In the genomic region with DNA sequence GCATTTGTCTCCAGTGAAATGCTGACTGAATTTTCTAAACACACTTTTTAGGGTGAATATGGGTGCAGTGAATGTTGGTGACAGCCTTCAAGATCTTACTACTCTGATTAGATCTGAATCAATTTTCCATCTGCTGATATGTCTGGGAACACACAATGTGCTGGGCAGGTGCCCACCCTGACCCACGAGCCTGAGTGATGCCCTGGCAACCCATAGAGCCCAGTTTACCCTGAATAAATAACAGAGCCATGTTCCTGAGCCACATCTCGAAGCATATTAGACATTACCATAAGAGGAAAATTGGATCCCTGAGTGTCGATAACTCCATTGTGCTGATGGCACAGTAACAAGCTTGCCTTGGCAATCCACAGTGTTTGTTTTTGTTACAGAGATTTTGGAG, we compare ENCODE assay signal across 22 mouse cellular contexts.
DNase-seq lines count a peak whose midpoint lies in the region; ATAC-seq lines count a peak whose summit lies in the region.
"Had no signal": no experiment of that assay in that cellular context is flagged by ENCODE, and none has a peak within 500 bp of the region (broad histone marks: within the 10 kb centered on the region; RNA-seq: fewer than 3 reads in every experiment).

No protein-coding gene starts in this region.

- H3K36me3 ChIP-seq in forebrain, embryonic 10.5 days (replicated peaks): peaks cover 17% of the 10 kb centered on the region
- H3K36me3 ChIP-seq in forebrain, embryonic 14.5 days (ENCODE audit: control insufficient read depth, insufficient read depth, low read length): peaks cover 13% of the 10 kb centered on the region; the same call in 1 of the 2 replicates
- peaks cover 5% of the 10 kb centered on the region for H3K36me3 ChIP-seq in forebrain, embryonic 13.5 days (ENCODE audit: poor library complexity, severe bottlenecking)
- H3K36me3 ChIP-seq in hindbrain, embryonic 15.5 days: 0 out of 2 replicates have a peak, but pooled peaks cover 4% of the 10 kb centered on the region
- H3K36me3 ChIP-seq in midbrain, embryonic 15.5 days (replicated peaks): peaks cover under 1% of the 10 kb centered on the region; the same call in 1 of the 2 replicates
- H3K36me3 ChIP-seq: embryonic facial prominence, embryonic 12.5 days; G1E; heart, embryonic 15.5 days; limb, embryonic 13.5 days; liver, embryonic 13.5 days had no signal

- ATAC-seq in forebrain, embryonic 14.5 days: no peak
- ATAC-seq in forebrain, embryonic 13.5 days: 0 out of 2 replicates have a peak, but pooled peaks have one; percentile 38
- ATAC-seq in hindbrain, embryonic 15.5 days (ENCODE audit: low FRiP score, low read depth): no peak
- 0 out of 2 replicates have a peak, but pooled peaks have one; percentile 19 for ATAC-seq in midbrain, embryonic 15.5 days (replicated peaks)

- H3K4me1 ChIP-seq in forebrain, embryonic 10.5 days: peaks cover 93% of the 10 kb centered on the region
- H3K4me1 ChIP-seq in forebrain, embryonic 14.5 days (ENCODE audit: control insufficient read depth, insufficient read depth, low read length): peaks cover 46% of the 10 kb centered on the region
- peaks cover 54% of the 10 kb centered on the region for H3K4me1 ChIP-seq in forebrain, embryonic 13.5 days
- peaks cover 48% of the 10 kb centered on the region for H3K4me1 ChIP-seq in hindbrain, embryonic 15.5 days (replicated peaks)
- H3K4me1 ChIP-seq in midbrain, embryonic 15.5 days: peaks cover 65% of the 10 kb centered on the region
- H3K4me1 ChIP-seq: heart, embryonic 15.5 days; liver, embryonic 13.5 days had no signal

- no peak overlapping the region for H3K4me3 ChIP-seq in forebrain, embryonic 10.5 days
- no peak overlapping the region for H3K4me3 ChIP-seq in forebrain, embryonic 14.5 days (ENCODE audit: low read depth, low read length)
- no peak overlapping the region for H3K4me3 ChIP-seq in forebrain, embryonic 13.5 days
- H3K4me3 ChIP-seq in hindbrain, embryonic 15.5 days: no peak overlapping the region
- H3K4me3 ChIP-seq in midbrain, embryonic 15.5 days: no peak overlapping the region
- H3K4me3 ChIP-seq: embryonic facial prominence, embryonic 12.5 days; erythroblast, embryonic 14.5 days; heart, embryonic 15.5 days; limb, embryonic 13.5 days; liver, embryonic 13.5 days had no signal

- DNase-seq in forebrain, embryonic 10.5 days (ENCODE audit: extremely low spot score, low spot score): no peak
- no peak for DNase-seq in forebrain, embryonic 14.5 days (ENCODE audit: low spot score)
- no peak for DNase-seq in lung, postnatal 10 days
- DNase-seq in frontal cortex, postnatal 10 days (ENCODE audit: low spot score in 2 of 2): no peak
- no peak for DNase-seq in Muller cell, postnatal 12 days (ENCODE audit: inconsistent ontology term)
- DNase-seq: adrenal gland, postnatal 36 days; cerebellum, adult 8-10 months; gastrocnemius, postnatal 25 days; kidney, adult 11 months; liver, embryonic 13.5 days; lung, embryonic 14.5 days; spleen, adult 18-20 months; thymus, postnatal 4 days had no signal

- no peaks in the 10 kb centered on the region for H3K9me3 ChIP-seq in forebrain, embryonic 10.5 days
- H3K9me3 ChIP-seq in forebrain, embryonic 14.5 days (replicated peaks; ENCODE audit: control insufficient read depth, low read length): no peaks in the 10 kb centered on the region
- H3K9me3 ChIP-seq in forebrain, embryonic 13.5 days (replicated peaks): no peaks in the 10 kb centered on the region
- no peaks in the 10 kb centered on the region for H3K9me3 ChIP-seq in hindbrain, embryonic 15.5 days
- no peaks in the 10 kb centered on the region for H3K9me3 ChIP-seq in midbrain, embryonic 15.5 days
- H3K9me3 ChIP-seq: embryonic facial prominence, embryonic 12.5 days; heart, embryonic 15.5 days; limb, embryonic 13.5 days; liver, embryonic 13.5 days had no signal

- H3K9ac ChIP-seq in forebrain, embryonic 14.5 days (ENCODE audit: low read length): no peak overlapping the region; the same call in 1 of the 2 replicates
- H3K9ac ChIP-seq in forebrain, embryonic 13.5 days: no peak overlapping the region
- H3K9ac ChIP-seq in hindbrain, embryonic 15.5 days: no peak overlapping the region
- H3K9ac ChIP-seq in midbrain, embryonic 15.5 days: no peak overlapping the region
- H3K9ac ChIP-seq: embryonic facial prominence, embryonic 12.5 days; heart, embryonic 15.5 days; limb, embryonic 13.5 days; liver, embryonic 13.5 days; lung, embryonic 14.5 days had no signal

- H3K27me3 ChIP-seq in forebrain, embryonic 10.5 days (ENCODE audit: poor library complexity, severe bottlenecking): peaks cover 33% of the 10 kb centered on the region
- H3K27me3 ChIP-seq in forebrain, embryonic 14.5 days (replicated peaks; ENCODE audit: control insufficient read depth, insufficient read depth, low read length): no peaks in the 10 kb centered on the region
- H3K27me3 ChIP-seq in forebrain, embryonic 13.5 days: no peaks in the 10 kb centered on the region
- no peaks in the 10 kb centered on the region for H3K27me3 ChIP-seq in hindbrain, embryonic 15.5 days
- H3K27me3 ChIP-seq in midbrain, embryonic 15.5 days (replicated peaks): no peaks in the 10 kb centered on the region
- H3K27me3 ChIP-seq: embryonic facial prominence, embryonic 12.5 days; heart, embryonic 15.5 days; limb, embryonic 13.5 days; liver, embryonic 13.5 days had no signal

- WGBS in forebrain, embryonic 10.5 days: 80% methylated on average over 3 of the region's 3 CpGs
- WGBS in forebrain, embryonic 14.5 days: 21% methylated on average over 3 of the region's 3 CpGs
- 31% methylated on average over 3 of the region's 3 CpGs for WGBS in forebrain, embryonic 13.5 days
- 27% methylated on average over 3 of the region's 3 CpGs for WGBS in hindbrain, embryonic 15.5 days
- 18% methylated on average over 3 of the region's 3 CpGs for WGBS in midbrain, embryonic 15.5 days

- no peak overlapping the region for H3K4me2 ChIP-seq in forebrain, embryonic 14.5 days (ENCODE audit: low read length)
- H3K4me2 ChIP-seq in forebrain, embryonic 13.5 days: no peak overlapping the region
- no peak overlapping the region for H3K4me2 ChIP-seq in hindbrain, embryonic 15.5 days
- no peak overlapping the region for H3K4me2 ChIP-seq in midbrain, embryonic 15.5 days
- H3K4me2 ChIP-seq: embryonic facial prominence, embryonic 12.5 days; heart, embryonic 15.5 days; limb, embryonic 13.5 days; liver, embryonic 13.5 days; lung, embryonic 14.5 days had no signal

- 0 out of 2 replicates have a peak overlapping the region, but pooled peaks have one; percentile 26 for H3K27ac ChIP-seq in forebrain, embryonic 10.5 days
- H3K27ac ChIP-seq in forebrain, embryonic 14.5 days (ENCODE audit: low read depth, low read length): no peak overlapping the region
- H3K27ac ChIP-seq in forebrain, embryonic 13.5 days: peak overlapping the region; percentile 63
- H3K27ac ChIP-seq in hindbrain, embryonic 15.5 days (replicated peaks): peak overlapping the region; percentile 31
- H3K27ac ChIP-seq in midbrain, embryonic 15.5 days: peak overlapping the region; percentile 78
- H3K27ac ChIP-seq: embryonic facial prominence, embryonic 12.5 days; heart, embryonic 15.5 days; limb, embryonic 13.5 days; liver, embryonic 13.5 days; macrophage had no signal

Comparison
In these comparisons a context has a peak if more than half of its experiments do, and no peak if none do; other contexts are left out.
1. ATAC-seq: peak in forebrain, embryonic 13.5 days (single experiment) and midbrain, embryonic 15.5 days (single experiment); none in forebrain, embryonic 14.5 days (single experiment) and hindbrain, embryonic 15.5 days (single experiment).